Mouse (Mus musculus): ENCODE measurements around the gene Tle4.

Tle4 gene

GRCm38 (mm10) chr19:14406603-14407002, 191.2 kb downstream of the Tle4 start:
- peak; percentile 53 for DNase-seq (ENCODE audit: low read depth, low spot score)

All from telencephalon, adult 2 months (tissue).